Mouse (Mus musculus) frontal cortex, adult (tissue): ENCODE data around the gene Srsf4.

Experiments used
- ATAC-seq: cut with Nextera tagmentation; 2 replicates; pipeline ENCODE4 v1.9.2; 2017; ENCODE audit warnings: mild to moderate bottlenecking, moderate library complexity, mixed read lengths; ENCODE audit not compliant: low TSS enrichment

Gene Srsf4

DNA sequence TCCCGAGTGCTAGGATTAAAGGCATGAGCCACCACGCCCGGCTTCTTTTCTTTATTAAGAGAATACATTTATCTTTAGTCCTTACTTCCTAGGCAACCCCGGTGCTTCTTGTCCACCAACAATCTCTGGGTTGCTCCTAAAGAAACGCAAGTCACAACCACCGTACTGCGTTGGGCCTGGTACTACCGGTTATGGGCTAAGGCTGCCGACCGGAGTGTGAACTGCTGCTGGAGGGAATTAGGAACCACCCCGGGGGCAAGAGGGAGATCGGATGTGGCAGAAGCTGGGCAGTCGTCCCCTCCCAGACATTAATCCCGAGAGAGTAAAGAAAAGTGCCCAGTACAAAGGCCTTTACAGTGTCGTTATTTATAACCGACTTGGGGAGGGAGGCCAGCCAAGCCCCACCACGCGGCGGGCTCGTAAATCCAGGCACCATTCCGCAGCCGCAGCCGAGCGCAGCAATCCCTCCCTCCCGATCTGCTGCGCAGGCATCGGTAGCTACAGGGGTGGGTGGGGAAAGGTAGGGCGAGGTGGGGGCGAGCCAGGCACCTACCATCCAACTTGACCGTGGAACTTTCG, 41.6 kb downstream of the Srsf4 start:
- ATAC-seq = no peak

DNA sequence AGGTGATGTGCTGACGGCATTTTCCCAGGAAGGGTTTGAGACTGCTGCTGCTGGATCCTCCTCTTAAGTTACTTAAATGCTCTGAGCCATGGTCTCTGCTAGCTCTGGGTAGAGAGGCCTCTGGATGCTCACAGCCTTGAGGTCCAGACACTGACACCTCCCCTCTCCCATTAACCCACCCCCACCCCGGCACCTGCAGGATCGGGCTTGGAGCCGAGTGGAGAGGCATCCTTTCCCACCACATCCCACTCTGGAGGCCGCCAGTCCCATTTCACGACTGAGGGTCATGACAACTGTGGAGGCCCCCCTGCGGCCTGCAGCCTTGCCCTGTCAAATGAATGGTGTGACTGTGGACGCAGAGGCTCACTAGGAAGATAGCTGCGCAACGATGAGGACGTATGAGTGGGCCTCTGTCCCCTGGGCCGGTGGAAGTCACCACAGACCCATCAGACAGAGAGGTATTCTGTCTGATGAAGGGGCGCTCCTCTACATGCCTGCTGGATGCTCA, 42.5 kb downstream of the Srsf4 start:
- no peak for ATAC-seq

DNA sequence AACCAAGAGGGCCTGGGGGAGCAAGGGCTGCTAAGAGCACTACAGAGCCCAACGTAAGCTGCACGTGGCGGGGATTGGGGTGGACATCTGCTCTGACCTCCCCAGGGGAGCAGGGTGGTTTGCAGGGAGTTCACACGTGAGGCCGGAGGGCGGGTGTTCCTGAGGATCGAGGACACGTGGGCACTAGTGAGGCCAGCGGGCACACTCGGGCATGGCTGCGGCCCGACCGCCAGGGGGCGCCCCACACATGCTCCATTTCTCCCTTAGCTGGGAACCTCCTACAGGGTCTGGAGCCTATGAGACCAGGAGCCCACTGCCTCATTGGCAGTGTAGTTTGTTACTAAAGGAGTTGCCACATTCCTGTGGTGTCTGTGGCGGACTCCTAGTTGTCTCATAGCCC, 43.0 kb downstream of the Srsf4 start:
- peak; percentile 32; the same call in 1 of the 2 replicates for ATAC-seq

DNA sequence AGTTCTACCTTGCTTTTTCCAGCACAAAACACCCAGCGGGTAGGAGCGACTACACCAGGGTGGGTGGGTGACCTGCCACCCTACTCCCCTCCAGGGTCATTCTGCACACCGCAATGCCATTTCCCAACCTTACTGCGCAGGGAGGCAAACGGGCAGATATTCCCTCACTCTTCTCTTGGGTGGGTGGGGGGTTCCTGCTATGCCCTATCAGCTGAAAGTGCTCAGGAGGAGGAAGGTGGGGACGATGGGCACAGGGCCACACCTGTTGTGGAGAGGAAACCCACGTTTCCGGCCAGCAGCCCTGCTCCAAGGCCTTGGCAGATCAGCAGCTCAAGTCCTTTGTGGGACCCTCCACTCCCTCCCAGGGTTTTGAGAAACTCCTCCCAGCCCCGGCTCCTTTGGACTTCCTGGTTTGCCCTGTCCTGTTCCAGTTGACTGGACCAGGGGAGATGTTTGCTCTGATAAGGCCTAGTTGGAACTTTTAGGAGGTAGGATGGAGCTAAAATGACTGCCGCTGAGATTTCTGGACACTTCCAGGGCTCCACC, 43.7 kb downstream of the Srsf4 start:
- ATAC-seq = no peak

DNA sequence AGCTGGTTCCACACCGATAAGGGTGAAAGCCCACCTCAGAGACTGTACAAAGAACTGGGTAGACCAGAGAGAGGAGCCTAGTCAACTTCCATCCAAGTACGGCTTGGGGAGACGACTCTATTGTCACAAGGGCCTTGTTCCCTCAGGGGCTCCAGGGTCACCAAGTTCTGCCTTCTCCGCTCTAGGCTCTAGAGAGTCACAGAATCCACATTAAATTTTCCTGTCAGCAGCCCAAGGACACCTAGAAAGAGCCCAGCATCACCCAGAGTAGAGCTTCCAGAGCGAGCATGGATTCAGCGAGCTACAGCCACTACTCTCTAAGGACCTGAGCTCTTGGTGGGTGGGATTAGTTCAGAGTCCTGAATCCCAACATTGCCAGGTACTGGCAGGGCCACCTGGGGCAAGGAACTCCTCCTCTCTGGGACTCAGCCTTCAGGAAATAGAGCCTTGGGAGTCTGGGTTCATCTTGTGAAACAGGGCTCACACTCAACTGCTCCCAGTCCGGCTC, 44.7 kb downstream of the Srsf4 start:
- ATAC-seq = no peak

GRCm38 (mm10) chr4:131918711-131919500, 45.5 kb downstream of the Srsf4 start:
- ATAC-seq = no peak

DNA sequence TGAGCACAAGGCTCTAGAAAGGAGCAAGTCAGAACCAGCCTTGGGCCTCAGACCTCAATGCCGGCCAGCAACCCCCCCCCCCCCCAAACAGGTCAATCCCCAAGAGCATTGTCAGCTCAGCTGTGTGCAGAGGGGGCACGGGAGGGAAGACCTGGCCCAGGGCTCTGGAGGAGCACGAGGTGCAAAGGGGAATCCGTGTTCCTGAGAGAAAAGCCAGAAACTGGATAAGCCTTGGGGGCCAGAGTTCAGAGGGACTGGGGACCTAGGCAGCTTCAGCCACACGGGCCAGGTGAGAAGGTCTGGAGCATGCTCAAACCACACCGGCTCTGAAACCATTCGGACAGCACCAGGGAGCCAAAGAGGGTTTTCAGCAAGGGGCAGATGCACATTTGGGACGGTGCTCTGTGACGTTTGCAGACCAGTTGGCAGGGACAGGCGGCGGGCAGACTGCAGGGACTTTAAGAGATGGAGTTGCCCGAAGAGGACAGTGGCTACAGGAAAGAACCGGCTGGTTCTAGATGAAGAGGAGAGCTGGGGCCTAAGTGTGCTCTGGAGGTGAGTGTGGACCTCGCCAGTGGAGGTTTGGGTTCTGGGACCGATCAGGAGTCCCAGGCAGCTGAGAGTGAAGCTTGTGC, 46.2 kb downstream of the Srsf4 start:
- no peak for ATAC-seq

DNA sequence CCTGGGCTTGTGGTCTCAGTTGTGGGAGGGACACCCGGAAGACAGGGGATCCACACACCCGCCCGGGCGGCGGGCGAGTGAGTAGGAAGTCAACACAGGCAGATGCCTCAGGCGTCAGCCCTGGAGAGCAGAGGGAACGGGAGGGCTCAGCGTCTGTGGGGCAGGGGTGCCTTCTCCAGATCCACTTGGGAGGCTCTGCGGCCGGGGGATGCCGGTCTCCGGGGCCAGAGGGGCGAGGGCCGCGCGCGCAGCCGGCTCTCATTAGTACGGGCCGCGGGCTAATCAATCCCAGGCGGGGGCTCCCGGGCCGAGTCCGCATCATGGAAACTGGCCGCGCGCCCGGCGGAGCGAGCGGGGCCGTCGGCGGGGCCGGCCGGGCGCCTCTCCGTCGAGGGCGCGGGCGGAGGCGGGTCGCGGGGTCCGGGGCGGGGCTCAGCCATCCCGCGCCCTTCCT, 46.8 kb downstream of the Srsf4 start:
- no peak for ATAC-seq

DNA sequence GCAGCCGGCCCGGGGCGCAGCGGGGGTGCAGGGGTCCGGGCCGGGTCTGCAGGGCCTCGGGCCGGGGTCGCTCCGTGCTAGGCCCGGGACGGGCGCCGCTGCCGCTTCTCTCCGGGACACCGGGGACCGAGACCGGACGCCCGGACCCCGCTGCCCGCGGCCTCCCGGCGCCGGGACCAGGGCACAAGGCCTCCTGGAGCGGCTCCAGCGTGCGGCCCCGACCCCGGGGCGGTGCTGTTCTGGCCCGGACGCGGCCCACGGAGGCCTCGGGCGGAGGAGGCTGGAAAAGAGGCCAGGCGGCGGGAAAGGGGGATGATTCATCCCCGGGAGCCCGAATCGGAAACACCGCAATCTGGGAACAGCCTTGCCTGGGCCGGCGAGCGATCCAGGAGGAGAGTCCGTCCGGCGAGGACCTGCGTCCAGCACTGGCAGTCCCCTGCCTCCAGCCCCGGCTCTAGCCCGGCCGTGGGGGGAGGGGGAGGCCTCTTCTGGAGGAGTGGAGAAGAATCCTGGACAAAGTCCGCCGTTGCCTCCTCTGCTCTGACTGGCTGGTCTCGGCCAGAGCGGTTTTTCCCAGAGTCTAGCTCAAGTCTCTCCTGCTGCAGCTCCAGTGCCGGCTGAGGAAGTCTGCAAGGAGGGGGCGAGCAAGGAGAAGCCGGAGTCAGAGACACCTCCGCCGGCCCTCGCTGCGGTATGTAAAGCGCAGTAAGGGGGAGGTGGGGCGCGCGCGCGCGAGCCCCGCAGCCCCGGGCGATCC, 47.4 kb downstream of the Srsf4 start:
- ATAC-seq = peak; percentile 14; the same call in 1 of the 2 replicates

- no peak for ATAC-seq
Observed at GRCm38 (mm10) chr4:131921461-131922346, 48.3 kb downstream of the Srsf4 start, which contains the start of gene Tmem200b. Gene Tmem200b (plus strand): TSS chr4:131921771.

GRCm38 (mm10) chr4:131922404-131922803, 49.0 kb downstream of the Srsf4 start:
- ATAC-seq = no peak

DNA sequence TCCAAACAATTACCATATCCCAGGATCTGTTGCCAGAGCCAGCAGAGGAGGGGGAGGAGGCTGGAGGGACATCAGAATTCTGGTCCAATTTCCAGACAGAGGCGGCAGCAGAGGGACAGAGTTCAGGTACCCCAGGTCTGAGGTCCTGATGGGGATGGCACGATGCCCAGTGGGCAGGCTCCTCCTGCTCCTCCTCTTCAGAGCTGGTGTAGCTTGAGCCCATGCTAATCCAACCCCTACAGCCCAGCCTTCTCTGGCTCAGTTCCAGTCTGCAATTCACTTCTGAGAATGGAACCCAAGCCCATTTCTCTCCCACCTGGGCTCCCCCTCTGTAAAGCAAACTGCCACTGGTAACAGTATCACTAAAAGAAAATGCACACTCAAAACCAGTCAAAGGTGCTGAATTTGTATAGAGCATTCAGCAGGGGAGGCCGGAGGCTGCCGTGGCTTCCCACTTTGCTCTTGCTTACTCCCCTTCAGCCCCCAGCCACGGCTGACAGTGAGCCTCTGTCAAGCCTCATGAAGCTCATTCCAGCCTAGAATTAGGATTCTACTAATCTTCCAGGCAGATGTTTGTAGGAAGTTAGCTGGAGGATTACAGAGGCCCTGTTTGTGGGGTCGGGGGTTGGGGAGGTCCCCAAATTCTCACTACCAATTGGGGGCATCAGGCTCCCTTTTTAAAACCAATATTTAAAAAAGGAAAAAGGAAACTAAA, 50.8 kb downstream of the Srsf4 start:
- no peak for ATAC-seq

GRCm38 (mm10) chr4:131929146-131929545, 55.7 kb downstream of the Srsf4 start:
- no peak for ATAC-seq

DNA sequence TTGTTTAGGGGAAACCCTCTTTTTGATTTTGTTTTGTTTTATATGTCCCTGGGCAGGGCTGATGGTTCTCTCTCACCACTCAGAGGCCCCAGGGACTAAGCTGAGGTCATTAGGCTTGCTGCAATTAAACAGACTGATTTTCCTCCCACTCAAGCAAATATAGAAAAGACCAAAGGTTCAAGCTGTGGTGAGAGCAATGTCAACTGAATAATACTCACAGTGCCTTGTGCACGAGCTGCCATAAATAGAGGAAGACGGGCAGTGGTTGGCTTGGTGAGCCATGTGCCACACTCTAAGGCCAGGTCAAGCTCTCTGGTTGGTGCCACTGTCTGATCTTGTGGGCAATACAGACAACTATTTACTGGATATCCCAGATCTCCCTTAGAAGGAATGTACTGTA, 66.0 kb downstream of the Srsf4 start:
- ATAC-seq = no peak

DNA sequence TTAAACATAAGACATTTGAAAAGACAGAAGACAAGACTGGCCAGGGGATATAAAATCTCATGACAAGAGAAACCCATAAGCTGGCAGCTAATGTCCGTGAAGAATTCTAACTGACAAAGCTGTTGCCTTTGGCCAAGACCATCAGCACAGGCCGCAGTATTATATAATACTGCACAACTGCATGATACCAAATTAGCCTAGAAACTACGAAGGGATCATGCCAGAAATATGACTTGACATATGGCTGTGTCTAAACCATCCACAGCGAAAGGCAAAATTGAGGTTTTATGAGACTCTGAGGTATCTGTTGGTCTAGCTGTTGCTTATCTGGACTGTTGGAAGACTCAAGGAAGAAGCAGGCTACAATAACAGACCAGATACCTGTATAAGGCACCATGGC, 67.4 kb downstream of the Srsf4 start:
- ATAC-seq = peak; percentile 27; the same call in 1 of the 2 replicates

DNA sequence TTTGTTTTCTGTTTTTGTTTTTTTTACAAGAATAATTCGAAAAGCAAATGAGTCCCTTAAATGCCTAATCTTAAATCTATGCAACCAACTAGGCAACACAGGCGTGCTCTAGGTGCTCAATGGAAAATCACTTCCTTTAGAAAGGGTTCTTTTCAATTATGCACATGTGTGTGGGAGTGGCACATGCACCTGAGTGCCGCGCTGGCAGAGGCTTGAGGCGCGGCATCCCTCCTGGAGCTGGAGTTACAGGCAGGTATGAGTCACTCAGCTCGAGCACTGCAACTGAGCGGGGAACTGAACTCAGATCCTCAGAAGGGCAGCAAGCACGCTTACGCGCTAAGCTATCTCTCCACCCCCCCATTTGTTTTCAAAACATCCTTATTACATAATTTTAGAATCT, 74.4 kb downstream of the Srsf4 start:
- no peak for ATAC-seq

- no peak for ATAC-seq
Observed at GRCm38 (mm10) chr4:131949903-131950302, 76.5 kb downstream of the Srsf4 start.

GRCm38 (mm10) chr4:131950657-131951056, 77.2 kb downstream of the Srsf4 start:
- ATAC-seq = no peak
